Mouse (Mus musculus): ENCODE data around the gene Slc25a34.

Gene Slc25a34

GRCm38 (mm10) chr4:141617863-141618564 is 5.6 kb downstream of the Slc25a34 start:
- DNase-seq (ENCODE audit: low spot score in 2 of 2), result no peak

GRCm38 (mm10) chr4:141617299-141617698 is 6.3 kb downstream of the Slc25a34 start:
- DNase-seq (ENCODE audit: low spot score in 2 of 2), result peak; percentile 70 to 87

DNA sequence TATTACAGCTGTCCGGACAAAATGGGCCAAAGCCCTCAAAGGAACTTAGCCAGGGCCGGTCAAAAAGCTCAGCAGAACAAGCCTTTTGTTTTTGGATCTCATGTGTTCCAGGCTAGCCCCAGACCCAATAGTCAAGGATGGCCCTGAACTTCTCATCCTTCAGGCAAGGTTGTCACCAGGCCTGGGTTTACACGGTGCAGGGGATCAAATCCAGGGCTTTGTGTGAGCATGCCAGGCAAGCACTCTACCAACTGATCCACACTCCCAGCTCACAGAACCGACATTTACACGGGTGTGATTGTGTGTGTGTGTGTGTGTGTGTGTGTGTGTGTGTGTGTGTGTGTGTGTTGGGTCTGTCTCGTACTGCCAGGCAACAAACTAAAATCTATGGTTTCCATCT is 6.8 kb downstream of the Slc25a34 start:
- no peak for DNase-seq (ENCODE audit: low spot score in 2 of 2)

- DNase-seq (ENCODE audit: low spot score in 2 of 2), result no peak
Observed at GRCm38 (mm10) chr4:141614946-141615345, 8.7 kb downstream of the Slc25a34 start.

DNA sequence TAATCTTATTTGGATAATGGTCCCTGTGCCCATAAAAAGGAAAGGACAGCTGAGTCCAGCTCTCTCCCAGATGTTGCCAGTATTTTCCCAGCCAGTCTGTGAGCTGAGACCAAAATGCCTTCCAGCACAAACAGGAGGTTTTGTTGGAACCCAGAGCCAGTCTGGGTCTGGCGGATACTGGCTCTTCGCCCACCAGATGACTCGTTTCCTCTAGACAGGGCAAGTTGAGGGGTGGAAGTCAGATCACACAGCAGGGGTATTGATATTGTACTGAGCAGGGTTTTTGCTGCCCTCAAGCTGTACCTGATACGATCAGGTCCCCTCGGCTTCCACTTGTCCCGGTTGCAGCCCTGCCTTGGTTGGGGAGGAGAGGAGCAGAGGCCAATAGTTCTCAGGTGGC is 14.1 kb downstream of the Slc25a34 start:
- no peak for DNase-seq (ENCODE audit: low spot score in 2 of 2)

DNA sequence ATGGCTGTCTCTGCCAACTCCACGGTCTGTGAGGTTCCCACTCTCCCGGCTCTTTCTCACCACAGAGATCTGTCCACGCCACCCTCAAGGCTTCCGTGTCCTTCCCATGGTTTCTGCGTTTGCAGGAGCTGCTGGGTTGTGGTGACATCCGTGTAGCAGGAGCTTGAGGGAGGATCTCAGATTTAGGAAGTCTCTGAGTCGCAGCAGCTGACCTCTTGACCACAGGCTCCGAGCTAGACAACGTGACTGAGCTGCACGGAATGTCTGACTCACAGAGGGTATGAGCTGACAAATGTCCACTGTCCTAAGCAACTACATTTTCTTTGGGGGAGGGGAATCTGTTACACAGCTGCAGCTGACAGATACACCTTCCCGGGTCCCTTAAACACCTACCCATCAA is 17.8 kb downstream of the Slc25a34 start, which contains the start of gene Fblim1:
Gene Fblim1, minus strand, starts transcription at position 236 of the 400 bp plus-strand sequence.
- no peak for DNase-seq (ENCODE audit: low spot score in 2 of 2)

DNA sequence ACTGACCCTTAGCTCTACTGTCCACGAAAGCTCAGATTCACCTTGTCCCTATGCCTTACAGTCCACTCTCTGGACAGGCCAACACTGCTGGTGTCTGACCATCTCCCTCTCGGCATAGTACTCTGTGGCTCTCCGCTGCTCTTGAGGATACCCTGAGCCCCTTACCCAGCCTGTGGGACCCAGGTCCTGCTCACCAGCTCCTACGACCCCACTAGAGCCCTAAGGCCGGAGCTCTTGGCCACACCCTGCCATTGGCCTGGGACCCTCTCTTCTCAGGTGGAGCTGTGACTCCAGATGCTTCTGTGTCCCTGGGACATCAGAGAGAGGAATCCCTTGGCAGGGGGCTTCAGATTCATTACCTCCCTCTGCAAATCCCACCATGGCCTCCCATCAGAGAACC is 18.2 kb downstream of the Slc25a34 start:
- DNase-seq (ENCODE audit: low spot score in 2 of 2), result no peak

DNA sequence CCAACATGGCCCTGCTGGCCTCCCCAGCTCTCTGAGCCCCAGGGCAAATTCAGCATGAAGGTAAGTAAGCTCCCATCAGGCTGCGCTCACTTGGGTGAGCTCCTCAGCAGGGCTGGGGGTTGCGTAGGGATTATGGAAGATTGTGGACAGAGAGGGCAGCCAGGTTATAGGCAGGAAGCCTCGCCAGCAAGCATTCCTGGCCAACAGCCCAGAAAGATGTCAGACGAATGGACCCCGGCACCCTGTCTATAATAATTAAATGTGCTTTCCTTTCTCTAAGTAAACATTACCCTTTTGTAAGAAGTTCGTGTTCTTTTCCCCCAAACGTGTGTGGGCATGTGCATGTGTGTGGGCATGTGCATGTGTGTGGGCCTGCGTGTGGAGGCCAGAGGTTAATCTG is 19.1 kb downstream of the Slc25a34 start:
- DNase-seq (ENCODE audit: low spot score in 2 of 2), result no peak

- DNase-seq (ENCODE audit: low spot score in 2 of 2), result peak in 1 of 2 experiments; percentile 41
Observed at GRCm38 (mm10) chr4:141603921-141604320, 19.7 kb downstream of the Slc25a34 start.

GRCm38 (mm10) chr4:141602523-141603223 is 20.9 kb downstream of the Slc25a34 start:
- no peak for DNase-seq (ENCODE audit: low spot score in 2 of 2)

DNA sequence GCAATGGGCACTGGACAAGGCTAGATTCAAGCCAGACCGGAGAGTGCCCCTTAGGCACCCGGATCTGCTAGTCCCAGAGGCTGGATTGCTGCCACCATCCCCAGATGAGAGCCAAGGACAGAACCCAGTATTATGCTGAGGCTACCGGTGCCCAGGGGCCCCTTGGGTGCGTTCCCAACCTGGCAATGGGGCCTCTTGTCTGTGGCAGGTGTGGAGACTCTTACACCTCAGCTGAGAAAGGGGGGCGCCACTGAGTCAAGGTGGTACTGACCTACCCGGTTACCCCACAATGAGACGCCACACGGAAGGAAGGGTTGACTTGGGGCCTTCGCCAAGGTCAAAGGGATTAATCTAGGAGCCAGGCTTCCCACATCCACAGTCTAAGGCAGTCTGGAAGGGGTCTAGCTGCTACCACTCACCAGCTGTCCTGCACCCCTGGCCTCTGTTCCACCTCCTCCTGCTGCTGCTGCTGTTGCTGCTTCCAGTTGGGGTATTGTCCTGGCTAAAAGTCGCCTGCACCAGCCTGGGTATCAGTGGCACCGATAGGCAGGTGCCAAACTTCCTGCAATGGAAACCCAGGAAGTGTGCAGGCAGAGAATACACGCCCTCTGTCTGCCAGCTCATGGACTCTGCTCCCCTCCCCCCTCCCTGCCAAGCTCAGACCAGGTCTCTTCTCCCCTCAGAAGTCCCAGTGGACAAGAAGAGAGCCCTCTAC is 22.3 kb downstream of the Slc25a34 start:
- peak in 1 of 2 experiments; percentile 60 for DNase-seq (ENCODE audit: low spot score in 2 of 2)

DNA sequence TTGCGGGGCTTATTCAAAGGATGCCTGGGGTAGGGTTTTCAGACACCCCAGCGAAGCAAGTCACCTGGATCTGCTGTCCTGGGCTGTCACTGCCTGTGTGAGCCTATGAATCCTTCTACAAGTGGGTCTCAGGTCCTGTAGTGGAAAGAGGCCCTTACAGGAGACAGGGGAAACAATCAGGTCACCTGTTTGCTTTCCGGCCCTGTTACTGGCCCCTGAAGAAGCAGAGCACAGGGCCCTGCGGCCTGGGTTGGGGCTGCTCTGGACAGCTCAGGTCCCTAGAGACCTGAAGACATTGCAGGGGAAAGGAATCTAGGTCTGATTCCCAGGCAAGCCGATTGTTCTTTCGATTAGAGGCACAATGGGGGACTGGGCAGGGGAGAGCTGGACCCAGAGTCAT is 23.3 kb downstream of the Slc25a34 start:
- DNase-seq (ENCODE audit: low spot score in 2 of 2), result peak in 1 of 2 experiments; percentile 47

GRCm38 (mm10) chr4:141599251-141600141 is 24.1 kb downstream of the Slc25a34 start:
- peak in 1 of 2 experiments; percentile 61 for DNase-seq (ENCODE audit: low spot score in 2 of 2)

GRCm38 (mm10) chr4:141598894-141599250 is 24.7 kb downstream of the Slc25a34 start:
- DNase-seq (ENCODE audit: low spot score in 2 of 2), result no peak

DNA sequence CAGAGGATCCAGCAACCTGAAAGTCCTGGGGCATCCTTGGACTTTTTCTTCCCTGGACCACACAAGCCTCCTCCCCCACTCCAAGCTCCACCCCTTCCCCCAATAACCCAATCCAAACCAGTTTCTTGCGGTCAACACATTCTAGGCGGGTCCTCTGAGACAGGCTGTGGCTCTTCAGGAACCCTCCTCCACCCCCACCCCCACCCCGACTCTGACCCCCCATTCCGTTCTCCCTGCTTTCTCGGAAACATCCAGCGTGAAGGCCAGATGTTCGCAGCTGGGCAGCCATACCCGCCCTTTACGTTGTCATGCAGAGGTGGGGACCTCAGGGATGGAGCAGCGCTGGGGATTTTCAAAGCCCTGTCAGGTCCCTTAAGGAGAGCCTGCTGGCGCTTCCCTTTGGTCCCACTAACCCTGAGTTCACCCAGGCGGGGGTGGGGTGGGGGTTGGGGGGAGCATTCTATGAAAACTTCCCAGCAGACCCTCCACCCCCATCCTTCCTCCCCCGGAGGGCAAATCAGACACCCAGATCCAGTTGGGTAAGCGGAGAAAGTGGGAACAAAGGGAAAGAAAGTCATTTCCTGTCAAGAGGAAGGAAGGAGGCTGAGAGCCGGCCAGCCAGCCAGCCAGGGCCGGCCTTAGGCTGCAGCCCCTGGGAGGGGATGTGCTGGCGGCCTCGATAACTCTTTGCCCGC is 25.3 kb downstream of the Slc25a34 start:
- DNase-seq (ENCODE audit: low spot score in 2 of 2), result peak in 1 of 2 experiments; percentile 55

DNA sequence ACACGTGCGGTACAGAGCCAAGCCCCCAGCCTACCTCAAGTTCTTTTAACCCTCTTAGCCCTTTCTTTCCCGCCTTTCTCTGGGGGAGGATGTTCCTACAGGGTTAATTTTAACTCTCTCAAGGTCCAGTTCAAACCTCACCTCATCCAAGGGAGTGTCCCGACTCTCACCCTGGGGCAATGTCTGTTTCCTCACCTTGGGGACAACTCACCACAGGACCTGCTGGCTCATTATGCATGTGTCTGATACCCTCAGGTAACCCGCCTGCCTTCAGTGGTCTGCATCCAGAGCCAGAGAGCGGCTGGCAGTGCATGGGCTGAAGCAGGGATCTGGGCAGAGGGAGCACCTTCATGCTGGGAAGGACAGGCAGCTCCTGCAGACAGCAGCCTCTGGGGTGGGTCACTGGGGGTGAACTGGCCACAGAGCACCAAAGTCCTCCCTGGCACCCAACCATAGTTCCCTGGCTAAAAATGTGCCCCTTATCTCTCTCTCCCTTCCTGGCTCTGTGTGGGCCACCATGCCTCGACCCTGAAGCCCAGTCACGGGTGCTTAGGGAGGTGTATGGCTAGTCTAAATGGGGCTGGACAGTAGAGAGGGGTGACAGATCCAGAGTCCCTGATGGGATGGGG is 26.8 kb downstream of the Slc25a34 start:
- DNase-seq (ENCODE audit: low spot score in 2 of 2), result peak in 1 of 2 experiments; percentile 52

DNA sequence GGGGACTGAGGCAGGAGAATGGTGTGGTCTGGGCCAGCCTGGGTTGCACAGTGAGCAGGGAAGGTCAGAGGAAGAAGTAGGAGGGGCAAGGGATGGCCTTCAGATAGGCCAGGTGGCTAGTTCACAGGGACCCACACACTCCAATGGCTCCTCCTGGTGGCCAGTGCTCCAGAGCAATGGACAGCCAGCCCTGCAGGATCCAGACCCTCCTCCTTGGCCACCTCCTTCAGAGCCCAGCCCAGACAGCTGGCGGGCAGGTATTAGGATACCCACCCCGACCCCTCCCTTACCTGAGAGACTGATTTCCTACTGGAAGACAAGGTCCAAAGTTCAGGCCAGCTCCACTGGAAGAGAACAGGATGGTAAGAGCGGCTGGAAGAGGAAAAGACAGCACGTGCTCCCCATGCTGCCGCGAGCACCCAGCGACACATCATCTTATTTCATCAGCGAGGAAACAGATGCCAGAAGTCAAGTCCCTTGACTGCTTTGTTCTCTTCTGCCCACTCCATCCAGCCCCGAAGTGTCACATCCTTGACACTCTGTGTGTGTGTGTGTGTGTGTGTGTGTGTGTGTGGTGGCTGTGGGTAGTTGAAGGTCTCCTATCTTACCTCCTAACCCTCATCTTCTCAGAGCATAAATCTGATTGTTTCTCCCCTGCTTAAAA is 27.9 kb downstream of the Slc25a34 start:
- peak in 1 of 2 experiments; percentile 56 for DNase-seq (ENCODE audit: low spot score in 2 of 2)

DNA sequence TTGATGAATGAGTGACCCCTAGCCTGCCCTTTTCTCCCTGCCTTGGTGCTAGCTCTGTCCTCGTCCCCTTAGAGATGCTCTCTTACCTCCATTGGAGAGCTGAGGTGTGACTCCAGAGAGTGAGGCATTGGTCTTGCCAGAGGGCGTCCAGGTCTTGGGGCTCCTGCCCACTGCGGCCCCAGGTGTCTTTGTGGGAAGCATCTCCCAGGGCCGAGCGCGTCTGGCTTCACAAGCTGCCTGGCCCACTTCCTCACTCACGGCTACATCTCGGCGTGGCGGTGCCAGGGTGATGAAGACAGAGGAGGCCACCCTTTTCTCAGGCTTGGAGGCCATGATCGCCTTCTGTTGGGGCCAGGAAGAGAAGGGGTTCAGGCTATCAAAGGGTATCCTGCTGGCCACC is 28.5 kb downstream of the Slc25a34 start:
- peak in 1 of 2 experiments; percentile 60 for DNase-seq (ENCODE audit: low spot score in 2 of 2)

DNA sequence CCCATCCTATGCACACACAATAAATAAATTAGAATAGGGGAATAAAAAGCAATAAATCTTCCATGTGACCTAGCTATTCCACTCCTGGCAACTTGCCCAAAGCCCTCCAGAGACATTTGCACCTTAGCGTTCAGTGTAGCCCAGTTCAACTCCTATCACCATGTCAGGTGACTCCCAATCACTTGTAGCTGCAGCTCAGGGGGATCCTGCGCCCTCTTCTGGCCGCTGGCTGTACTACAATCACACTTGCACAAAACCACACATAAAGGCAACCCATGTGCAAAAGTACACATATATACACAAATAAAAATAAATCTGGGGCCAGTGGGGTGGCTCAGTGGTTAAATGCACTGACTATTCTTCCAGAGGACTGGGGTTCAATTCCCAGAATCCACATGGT is 32.1 kb downstream of the Slc25a34 start:
- peak; percentile 45 to 79 for DNase-seq (ENCODE audit: low spot score in 2 of 2)

GRCm38 (mm10) chr4:141583919-141584318 is 39.7 kb downstream of the Slc25a34 start:
- no peak for DNase-seq (ENCODE audit: low spot score in 2 of 2)
